Mouse (Mus musculus) liver, embryonic 14.5 days (tissue): ENCODE results near the gene Rtl5.
"Not testable (repeated sequence)": the region's sequence is repeated elsewhere in the genome, so short reads cannot be mapped to it uniquely, and the experiment has no call there.

Experiments used
- CTCF ChIP-seq: IDR thresholded peaks from 2 replicates; pipeline ENCODE4 v1.5.1; 2016; ENCODE audit warnings: antibody characterized with exemption, low read depth, control low read depth
- EP300 ChIP-seq: IDR thresholded peaks from 2 replicates; pipeline ENCODE4 v1.6.1; 2016; ENCODE audit warnings: antibody characterized with exemption, low read depth

DNA sequence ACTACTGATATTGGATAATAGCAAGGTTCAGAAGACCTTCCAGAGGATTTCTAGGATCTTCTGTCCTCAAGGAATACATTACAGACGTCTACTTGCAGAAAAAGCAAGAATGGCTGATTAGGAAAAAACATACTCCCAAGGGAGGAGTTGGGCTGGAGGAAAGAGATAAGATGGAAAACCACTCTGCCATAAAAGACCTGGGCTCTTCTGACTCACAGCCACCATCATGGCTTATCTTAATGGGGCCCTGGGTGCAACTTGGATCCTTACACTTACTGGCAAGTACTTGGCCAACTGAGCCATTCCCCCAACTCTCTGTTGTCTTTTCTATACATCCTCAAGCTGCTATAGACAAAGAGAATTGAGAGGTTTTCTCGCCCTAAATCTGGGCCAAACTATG is 32.7 kb upstream of the Rtl5 start:
- not testable (repeated sequence) for TF ChIP-seq CTCF, EP300
